Mouse (Mus musculus) CD4-positive, CD25-positive, alpha-beta regulatory T cell, adult 2 months (primary cell): Measurements from ENCODE around the gene Nup62.

Source experiments
- DNase-seq: peaks from one replicate; pipeline ENCODE4 v3.0.0-alpha.2; 2012; ENCODE audit warnings: low read depth, low spot score

The Nup62 gene

GRCm38 (mm10) chr7:44848561-44849415 lies 32.9 kb downstream of the Nup62 start, which contains the start of the genes Akt1s1 and Tbc1d17:
Gene Akt1s1 (plus strand): TSS chr7:44848991.
Gene Tbc1d17 (minus strand): TSS chr7:44849079.
- peak; percentile 100 for DNase-seq

GRCm38 (mm10) chr7:44849416-44850111 lies 33.7 kb downstream of the Nup62 start:
- DNase-seq = peak; percentile 95

- DNase-seq = peak; percentile 78
These were observed 34.3 kb downstream of the Nup62 start for GRCm38 (mm10) chr7:44850146-44850545.

GRCm38 (mm10) chr7:44850789-44851624 lies 35.1 kb downstream of the Nup62 start:
- no peak for DNase-seq

- no peak for DNase-seq
These were observed 35.8 kb downstream of the Nup62 start for GRCm38 (mm10) chr7:44851625-44852234.

- peak; percentile 3 for DNase-seq
These were observed 36.6 kb downstream of the Nup62 start for GRCm38 (mm10) chr7:44852259-44853027.

GRCm38 (mm10) chr7:44853065-44853464 lies 37.2 kb downstream of the Nup62 start:
- no peak for DNase-seq

GRCm38 (mm10) chr7:44853596-44854355 lies 37.9 kb downstream of the Nup62 start:
- no peak for DNase-seq

GRCm38 (mm10) chr7:44854356-44855031 lies 38.6 kb downstream of the Nup62 start:
- peak; percentile 81 for DNase-seq

GRCm38 (mm10) chr7:44855036-44855435 lies 39.1 kb downstream of the Nup62 start:
- no peak for DNase-seq

- no peak for DNase-seq
These were observed 40.5 kb downstream of the Nup62 start for GRCm38 (mm10) chr7:44856265-44856916.

- peak; percentile 89 for DNase-seq
These were observed 41.2 kb downstream of the Nup62 start, which contains the start of gene Pnkp for GRCm38 (mm10) chr7:44857042-44857552. Gene Pnkp (plus strand): TSS chr7:44857139.

GRCm38 (mm10) chr7:44857905-44858304 lies 42.0 kb downstream of the Nup62 start:
- DNase-seq = peak; percentile 64

- DNase-seq = no peak
These were observed 44.0 kb downstream of the Nup62 start for GRCm38 (mm10) chr7:44859896-44860295.

- peak; percentile 81 for DNase-seq
These were observed 44.9 kb downstream of the Nup62 start for GRCm38 (mm10) chr7:44860576-44861428.

- no peak for DNase-seq
These were observed 45.5 kb downstream of the Nup62 start for GRCm38 (mm10) chr7:44861429-44861816.

GRCm38 (mm10) chr7:44862434-44862833 lies 46.5 kb downstream of the Nup62 start:
- no peak for DNase-seq
